Mouse (Mus musculus) midbrain, postnatal 0 days (tissue): ENCODE data around the gene Stxbp4. TPM values are rescaled to one million over a fixed set of nuclear protein-coding genes. Genes with fewer than 3 reads are reported as not detected.
A peak's percentile ranks its signal among the peaks of the same experiment; 100 is the strongest.

Experiments used
- ATAC-seq: fragments of 200-750 bp; cut with Nextera tagmentation; 2 replicates; pipeline ENCODE4 v1.8.0; 2017; ENCODE audit warnings: moderate number of reproducible peaks, mild to moderate bottlenecking, moderate TSS enrichment, moderate library complexity; ENCODE audit not compliant: low FRiP score
- DNase-seq: peaks from one replicate; pipeline ENCODE4 v3.0.0-alpha.2; 2015; ENCODE audit warnings: low spot score
- H3K27ac ChIP-seq: fragments of 300-500 bp; sonication (generic); 2 replicates; pipeline ENCODE4 v1.5.1; 2014; ENCODE audit warnings: low read depth, mild to moderate bottlenecking, low read length, mixed read lengths
- H3K27me3 ChIP-seq: fragments of 300-500 bp; sonication (generic); 2 replicates; pipeline ENCODE4 v1.6.1; 2014; ENCODE audit warnings: low read length, control low read depth, mixed read lengths; ENCODE audit not compliant: insufficient read depth
- H3K36me3 ChIP-seq: fragments of 300-500 bp; sonication (generic); 2 replicates; pipeline ENCODE4 v1.6.1; 2014; ENCODE audit warnings: low read length, control low read depth, mixed read lengths; ENCODE audit not compliant: insufficient read depth
- H3K4me1 ChIP-seq: fragments of 300-500 bp; sonication (generic); 2 replicates; pipeline ENCODE4 v1.6.1; 2014; ENCODE audit warnings: mild to moderate bottlenecking, control low read depth, antibody characterized with exemption, low read length, mixed read lengths; ENCODE audit not compliant: insufficient read depth
- H3K4me2 ChIP-seq: fragments of 300-500 bp; sonication (generic); 2 replicates; pipeline ENCODE4 v1.6.1; 2014; ENCODE audit warnings: low read depth, mild to moderate bottlenecking, low read length, mixed read lengths; ENCODE audit not compliant: poor library complexity, severe bottlenecking
- H3K4me3 ChIP-seq: fragments of 300-500 bp; sonication (generic); 2 replicates; pipeline ENCODE4 v1.5.1; 2014; ENCODE audit warnings: low read depth, mild to moderate bottlenecking, low read length, moderate library complexity
- H3K9ac ChIP-seq: fragments of 300-500 bp; sonication (generic); replicated peaks from 2 replicates; pipeline ENCODE4 v1.6.1; 2014; ENCODE audit warnings: mild to moderate bottlenecking, low read length, moderate library complexity, mixed read lengths; ENCODE audit not compliant: poor library complexity, severe bottlenecking
- H3K9me3 ChIP-seq: fragments of 300-500 bp; sonication (generic); 2 replicates; pipeline ENCODE4 v1.6.1; 2016; ENCODE audit warnings: low read length, control low read depth
- CTCF ChIP-seq: IDR thresholded peaks from 2 replicates; pipeline ENCODE4 v1.5.1; 2016; ENCODE audit warnings: antibody characterized with exemption, mild to moderate bottlenecking
- WGBS: fragments of 180-500 bp; shearing (Covaris S2); extraction: QIAGEN DNeasy Blood & Tissue Kit; methylation state at CpG from one replicate; pipeline ENCODE4 v1.1.7; 2014; 5-methylcytosine and 5-hydroxymethylcytosine counted together
- polyA plus RNA-seq: library from polyadenylated mRNA; unstranded; fragments of >200 nt; fragmentation: Nextera tagmentation; extraction: Ambion mirVana; gene quantifications from 2 replicates; pipeline ENCODE4 v1.2.1, GENCODE M21; 2015
- total RNA-seq: library from RNA; depleted of rRNA; stranded (reverse); fragments of >200 nt; gene quantifications from 2 replicates; pipeline ENCODE4 v1.2.3, GENCODE M21; 2014; rRNA removed

Stxbp4 gene
- total RNA-seq (11.2 and 12.9 TPM in 2 replicates), polyA plus RNA-seq (7.4 and 9.2 TPM in 2 replicates)

DNA sequence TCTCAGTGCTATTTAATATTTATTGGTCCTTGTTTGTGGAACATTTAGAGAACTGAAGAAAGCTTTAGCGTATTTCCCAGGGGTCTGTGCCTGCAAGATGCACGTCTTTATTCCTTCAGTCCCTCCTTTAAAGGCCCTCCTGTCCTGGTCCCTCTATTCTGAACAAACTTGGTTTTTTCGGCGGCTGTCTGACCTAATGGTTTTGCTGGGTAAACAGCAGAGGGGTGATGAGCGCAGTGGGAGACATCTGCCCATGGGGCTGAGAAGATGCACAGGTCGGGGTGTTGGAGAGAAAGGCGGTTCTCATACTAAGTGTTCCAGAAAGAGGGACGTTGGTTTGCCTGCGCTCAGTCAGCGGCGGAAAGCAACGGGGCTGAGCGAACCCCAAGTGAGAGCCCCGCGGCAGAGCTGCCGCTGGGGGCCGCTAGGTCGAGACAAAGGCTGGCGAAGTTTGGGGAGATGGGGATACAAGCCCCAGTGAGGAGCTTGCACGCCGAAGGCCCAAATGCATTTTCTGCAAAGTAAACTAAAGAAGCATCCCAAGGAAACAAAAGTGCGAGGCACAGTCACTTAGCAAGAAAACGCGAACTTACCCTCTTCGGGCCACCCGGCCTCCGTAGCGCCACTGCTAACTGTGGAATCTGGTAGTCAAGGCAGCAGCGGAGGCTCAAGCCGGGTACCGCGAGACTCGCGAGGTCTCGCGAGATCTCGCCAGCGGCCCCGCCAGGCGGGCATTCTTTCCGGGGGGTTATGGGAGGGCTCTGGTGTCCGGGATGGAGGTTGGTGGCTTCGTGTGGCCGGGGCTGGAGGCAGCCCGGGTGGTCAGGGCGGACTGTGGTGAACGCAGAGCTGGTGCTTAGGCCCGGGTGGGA, at the start of gene Stxbp4, which contains the start of gene Cox11:
Stxbp4 (minus strand) TSS at position 645 of the 872 bp plus-strand sequence.
Cox11 (plus strand) TSS at position 734 of the 872 bp plus-strand sequence.
- H3K4me1 ChIP-seq, result 0 out of 2 replicates have a peak, but pooled peaks cover 3% of the 10 kb centered on the region
- peak within 1 kb of the TSS; percentile 100 for H3K9ac ChIP-seq
- peak within 1 kb of the TSS; percentile 97 for H3K4me3 ChIP-seq
- no peaks in the 10 kb centered on the region for H3K9me3 ChIP-seq
- peak; percentile 97 for ATAC-seq
- no peaks in the 10 kb centered on the region for H3K36me3 ChIP-seq
- WGBS, result 0% methylated on average over 47 of the region's 48 CpGs
- peak; percentile 57 for TF ChIP-seq CTCF
- peak within 1 kb of the TSS; percentile 98 for H3K27ac ChIP-seq
- DNase-seq, result peak; percentile 98
- no peaks in the 10 kb centered on the region for H3K27me3 ChIP-seq
- H3K4me2 ChIP-seq, result peak within 1 kb of the TSS; percentile 62

DNA sequence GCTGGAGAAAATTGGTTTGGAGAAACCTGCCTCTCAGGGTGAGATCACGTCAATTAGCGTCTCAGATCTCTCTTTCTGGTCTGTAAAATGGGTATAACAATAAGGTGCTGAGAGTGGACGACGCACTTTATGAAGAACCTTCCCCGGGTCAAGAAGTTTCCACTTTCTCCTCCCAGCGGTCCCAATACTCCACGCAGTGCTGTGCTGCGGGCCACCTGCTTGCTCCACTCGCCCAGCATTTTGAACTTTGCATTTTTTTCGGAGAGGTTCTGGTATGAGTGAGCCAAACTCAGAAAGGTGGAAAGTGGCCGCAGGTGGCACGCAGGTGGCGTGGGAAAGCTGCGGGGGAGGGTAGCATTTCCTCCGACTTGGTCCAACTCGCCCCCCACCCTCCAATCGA, 49.2 kb upstream of the Stxbp4 start:
- DNase-seq, result no peak
- Histone ChIP-seq H3K4me3 (peak overlapping the region; percentile 60), H3K36me3 (no peaks in the 10 kb centered on the region), H3K9ac (peak overlapping the region; percentile 65), H3K9me3 (no peaks in the 10 kb centered on the region), H3K4me2 (peak overlapping the region; percentile 86), H3K4me1 (no peaks in the 10 kb centered on the region; the same call in 1 of the 2 replicates), H3K27ac (peak overlapping the region; percentile 59; the same call in 1 of the 2 replicates), H3K27me3 (no peaks in the 10 kb centered on the region)
- ATAC-seq, result no peak
- 1% methylated on average over 17 of the region's 17 CpGs for WGBS
- no peak for TF ChIP-seq CTCF

DNA sequence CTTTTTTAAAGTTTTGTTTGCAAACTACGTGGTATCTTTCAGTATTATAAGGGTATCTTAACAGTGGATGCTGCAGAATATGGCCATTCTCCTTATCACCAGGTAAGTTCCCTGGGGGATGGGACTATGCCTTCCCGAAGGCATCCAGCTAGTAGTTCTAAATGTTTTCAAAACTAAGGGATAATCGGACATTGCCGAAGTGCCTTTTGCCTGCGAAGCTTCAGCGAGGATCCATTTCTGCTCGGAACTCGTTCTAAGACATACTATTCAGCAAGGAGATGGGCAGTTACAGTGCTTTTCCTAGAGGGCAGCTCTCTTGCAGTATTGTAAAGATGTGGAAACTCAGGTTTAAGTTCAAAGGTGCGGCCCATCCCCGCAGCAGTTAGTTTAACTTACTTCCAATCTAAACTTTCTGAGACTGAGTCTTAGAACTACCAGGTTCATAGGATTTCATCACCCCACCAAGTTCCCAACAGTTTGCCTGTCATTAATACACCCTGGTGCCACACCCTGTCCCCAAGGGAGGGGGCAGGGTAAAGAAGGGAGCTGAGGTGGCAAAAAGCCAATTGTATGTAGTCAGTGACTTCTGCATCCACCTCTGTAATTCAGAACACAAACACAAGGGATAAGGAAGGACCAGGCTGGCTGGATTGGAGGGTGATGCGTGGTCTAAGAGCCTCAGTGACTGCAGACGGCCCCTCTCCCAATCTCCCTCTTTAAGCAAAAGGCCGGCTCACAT, 48.6 kb upstream of the Stxbp4 start:
- Histone ChIP-seq H3K9ac (no peak overlapping the region), H3K4me3 (peak overlapping the region; percentile 60), H3K4me1 (no peaks in the 10 kb centered on the region; the same call in 1 of the 2 replicates), H3K9me3 (no peaks in the 10 kb centered on the region), H3K27ac (no peak overlapping the region), H3K36me3 (no peaks in the 10 kb centered on the region), H3K27me3 (no peaks in the 10 kb centered on the region), H3K4me2 (peak overlapping the region; percentile 86)
- ATAC-seq, result no peak
- no peak for TF ChIP-seq CTCF
- no peak for DNase-seq
- 71% methylated on average over 13 of the region's 13 CpGs for WGBS

DNA sequence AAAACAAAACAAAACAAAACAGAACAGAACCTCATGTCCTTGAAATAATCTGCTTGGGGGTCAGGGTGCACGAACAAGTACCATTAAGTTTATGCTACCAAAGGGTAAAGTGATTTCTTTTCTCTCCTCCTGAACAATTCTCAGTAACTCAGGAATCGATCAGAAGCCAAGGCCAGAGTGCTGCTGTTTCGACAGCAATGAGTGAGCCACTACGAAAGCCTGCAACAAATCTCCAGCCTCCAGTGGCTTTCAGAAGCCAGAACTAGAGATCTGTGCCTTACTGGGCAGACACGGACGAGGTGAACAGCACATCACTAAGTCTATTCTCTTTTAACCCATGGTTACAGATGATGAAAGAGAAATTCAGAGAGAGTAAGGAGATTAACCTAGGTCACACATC, 47.3 kb upstream of the Stxbp4 start:
- Histone ChIP-seq H3K36me3 (no peaks in the 10 kb centered on the region), H3K4me3 (no peak overlapping the region), H3K4me1 (no peaks in the 10 kb centered on the region; the same call in 1 of the 2 replicates), H3K9ac (no peak overlapping the region), H3K27ac (no peak overlapping the region), H3K27me3 (no peaks in the 10 kb centered on the region), H3K9me3 (no peaks in the 10 kb centered on the region), H3K4me2 (no peak overlapping the region)
- 63% methylated on average over 6 of the region's 6 CpGs for WGBS
- no peak for TF ChIP-seq CTCF
- no peak for DNase-seq
- ATAC-seq, result no peak

DNA sequence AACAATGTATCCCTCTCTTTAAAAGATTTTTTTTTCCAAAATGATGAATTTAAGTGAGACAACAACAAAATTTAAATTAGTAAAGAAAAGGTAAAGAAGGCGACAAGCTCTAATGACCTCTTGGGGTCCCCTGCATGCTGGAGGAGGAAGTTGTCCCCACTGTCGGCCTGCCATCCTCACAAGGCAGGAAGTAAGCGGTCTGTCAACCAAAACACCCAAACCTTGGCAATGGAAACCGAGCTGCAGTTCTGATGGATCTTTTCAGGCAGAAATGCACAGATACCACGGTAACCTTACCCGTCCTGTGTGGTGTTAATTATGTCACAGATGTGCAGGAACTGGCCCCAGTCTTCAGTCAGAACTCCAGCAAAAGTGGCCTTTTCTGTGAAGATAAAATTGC, 46.9 kb upstream of the Stxbp4 start:
- TF ChIP-seq CTCF, result no peak
- Histone ChIP-seq H3K4me1 (no peaks in the 10 kb centered on the region; the same call in 1 of the 2 replicates), H3K9ac (no peak overlapping the region), H3K4me2 (no peak overlapping the region), H3K27me3 (no peaks in the 10 kb centered on the region), H3K27ac (no peak overlapping the region), H3K9me3 (no peaks in the 10 kb centered on the region), H3K36me3 (no peaks in the 10 kb centered on the region), H3K4me3 (no peak overlapping the region)
- no peak for ATAC-seq
- no peak for DNase-seq
- WGBS, result 84% methylated on average over 6 of the region's 6 CpGs
